Mouse (Mus musculus): ENCODE results near the gene Dnajb12.

DNA sequence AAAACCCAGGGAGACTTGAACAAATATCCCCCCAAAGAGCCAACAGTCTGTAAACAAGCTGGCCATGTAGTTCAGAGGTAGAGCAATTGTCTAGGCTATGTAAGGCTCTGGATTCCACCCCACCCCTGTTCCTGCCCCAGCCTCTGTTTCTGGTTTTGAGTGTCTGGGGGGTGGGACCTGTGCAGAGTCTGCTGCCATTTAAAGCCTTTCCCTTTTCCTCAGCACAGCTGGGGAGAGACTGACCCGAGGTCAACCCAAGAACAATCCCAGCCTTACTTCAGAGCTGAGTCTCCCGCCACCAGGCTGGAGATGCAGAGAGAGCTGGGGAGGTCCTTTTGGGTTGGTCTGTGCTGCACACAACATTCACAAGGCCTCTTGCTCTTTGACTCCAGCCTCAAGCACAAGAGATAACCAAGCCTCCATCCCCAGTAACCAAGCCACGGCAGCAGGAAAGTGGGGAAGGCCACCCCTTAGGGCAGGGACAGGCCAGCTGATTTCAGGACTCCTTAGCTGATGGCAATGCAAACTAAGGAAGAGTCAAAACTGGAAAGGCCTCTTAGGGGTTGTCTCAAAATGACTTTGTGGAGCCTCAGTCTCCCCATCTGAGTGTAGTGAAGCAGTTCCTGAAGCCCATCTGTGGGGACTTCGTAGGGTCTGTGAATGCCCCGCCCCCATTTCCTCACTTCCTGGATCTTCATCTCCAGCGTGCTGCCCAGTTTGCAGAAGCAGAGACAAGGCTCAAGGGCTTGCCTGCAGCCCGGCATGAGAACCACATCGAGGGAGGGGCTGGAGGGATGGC lies 56.9 kb downstream of the Dnajb12 start:
- TF ChIP-seq CTCF (IDR thresholded peaks at IDR 0.05; ENCODE audit: low read depth, low read length) (no peak), POLR2A (IDR thresholded peaks at IDR 0.05; ENCODE audit: extremely low read depth, insufficient read depth, low read length) (no peak)
